Mouse (Mus musculus) lung, embryonic 16.5 days (tissue): ENCODE measurements around the gene Gm36176. TPM values are rescaled to one million over a fixed set of nuclear protein-coding genes. Genes with fewer than 3 reads are reported as not detected.
A peak's percentile ranks its signal among the peaks of the same experiment; 100 is the strongest.
"Not testable (repeated sequence)": the region's sequence is repeated elsewhere in the genome, so short reads cannot be mapped to it uniquely, and the experiment has no call there.

ENCODE experiments used
- ATAC-seq: fragments of 200-750 bp; cut with Nextera tagmentation; 2 replicates; pipeline ENCODE4 v1.8.0; 2017; ENCODE audit warnings: low read depth, mild to moderate bottlenecking, moderate library complexity
- H3K27ac ChIP-seq: fragments of 300-500 bp; sonication (generic); 2 replicates; pipeline ENCODE4 v1.5.1; 2014; ENCODE audit warnings: mild to moderate bottlenecking, control low read depth, low read length
- H3K27me3 ChIP-seq: fragments of 300-500 bp; sonication (generic); 2 replicates; pipeline ENCODE4 v1.6.1; 2014; ENCODE audit warnings: low read depth, low read length, mixed read lengths; ENCODE audit not compliant: control insufficient read depth, insufficient read depth
- H3K36me3 ChIP-seq: fragments of 300-500 bp; sonication (generic); 2 replicates; pipeline ENCODE4 v1.6.1; 2014; ENCODE audit warnings: low read length; ENCODE audit not compliant: control insufficient read depth, insufficient read depth
- H3K4me1 ChIP-seq: fragments of 300-500 bp; sonication (generic); replicated peaks from 2 replicates; pipeline ENCODE4 v1.6.1; 2014; ENCODE audit warnings: low read length, mixed read lengths; ENCODE audit not compliant: control insufficient read depth, insufficient read depth
- H3K4me2 ChIP-seq: fragments of 300-500 bp; sonication (generic); 2 replicates; pipeline ENCODE4 v1.6.1; 2014; ENCODE audit warnings: low read depth, low read length, control low read depth
- H3K4me3 ChIP-seq: fragments of 300-500 bp; sonication (generic); 2 replicates; pipeline ENCODE4 v1.5.1; 2014; ENCODE audit warnings: mild to moderate bottlenecking, low read length, control low read depth
- H3K9ac ChIP-seq: fragments of 300-500 bp; sonication (generic); 2 replicates; pipeline ENCODE4 v1.6.1; 2014; ENCODE audit warnings: low read length, control low read depth
- H3K9me3 ChIP-seq: fragments of 300-500 bp; sonication (generic); 2 replicates; pipeline ENCODE4 v1.6.1; 2016; ENCODE audit warnings: low read length; ENCODE audit not compliant: control insufficient read depth
- WGBS: fragments of 180-500 bp; shearing (Covaris S2); extraction: QIAGEN DNeasy Blood & Tissue Kit; methylation state at CpG from one replicate; pipeline ENCODE4 v1.1.7; 2014; 5-methylcytosine and 5-hydroxymethylcytosine counted together
- polyA plus RNA-seq: library from polyadenylated mRNA; unstranded; fragments of >200 nt; fragmentation: Nextera tagmentation; extraction: Ambion mirVana; gene quantifications from 2 replicates; pipeline ENCODE4 v1.2.1, GENCODE M21; 2015

Gene Gm36176
- not detected in 2 replicates for polyA plus RNA-seq

- Histone ChIP-seq H3K4me1 (no peaks in the 10 kb centered on the region), H3K4me2 (no peak within 1 kb of the TSS), H3K9ac (no peak within 1 kb of the TSS), H3K9me3 (0 out of 2 replicates have a peak, but pooled peaks cover 2% of the 10 kb centered on the region), H3K27me3 (no peaks in the 10 kb centered on the region), H3K4me3 (no peak within 1 kb of the TSS), H3K36me3 (no peaks in the 10 kb centered on the region), H3K27ac (no peak within 1 kb of the TSS)
- WGBS: 48% methylated on average over 3 of the region's 3 CpGs
- no peak for ATAC-seq
Observed at GRCm38 (mm10) chr10:77846503-77846902, at the start of gene Gm36176. Gm36176 (plus strand) TSS chr10:77846803.

GRCm38 (mm10) chr10:77797677-77798076, 48.9 kb upstream of the Gm36176 start:
- Histone ChIP-seq H3K4me1 (no peaks in the 10 kb centered on the region), H3K27me3 (no peaks in the 10 kb centered on the region), H3K4me3 (no peak overlapping the region), H3K9ac (no peak overlapping the region), H3K36me3 (no peaks in the 10 kb centered on the region), H3K9me3 (no peaks in the 10 kb centered on the region), H3K4me2 (no peak overlapping the region), H3K27ac (no peak overlapping the region)
- WGBS: 8% methylated on average over 3 of the region's 3 CpGs
- ATAC-seq: no peak

- not testable (repeated sequence) for H3K4me1 ChIP-seq, H3K9me3 ChIP-seq, H3K4me2 ChIP-seq, H3K4me3 ChIP-seq, H3K36me3 ChIP-seq, ATAC-seq, H3K27me3 ChIP-seq, H3K27ac ChIP-seq, H3K9ac ChIP-seq
- 34% methylated on average over 3 of the region's 3 CpGs for WGBS
Observed at GRCm38 (mm10) chr10:77798164-77798920, 48.3 kb upstream of the Gm36176 start.

- no peaks in the 10 kb centered on the region for H3K9me3 ChIP-seq
- H3K27me3 ChIP-seq: no peaks in the 10 kb centered on the region
- H3K4me2 ChIP-seq: no peak within 1 kb of the TSS
- WGBS: 56% methylated on average over 8 of the region's 8 CpGs
- no peaks in the 10 kb centered on the region for H3K4me1 ChIP-seq
- H3K36me3 ChIP-seq: no peaks in the 10 kb centered on the region
- H3K4me3 ChIP-seq: no peak within 1 kb of the TSS
- H3K9ac ChIP-seq: no peak within 1 kb of the TSS
- no peak within 1 kb of the TSS for H3K27ac ChIP-seq
- no peak for ATAC-seq
Observed at GRCm38 (mm10) chr10:77798921-77799508, 47.6 kb upstream of the Gm36176 start, which contains the start of gene Gm19668. Gm19668 (minus strand) TSS chr10:77799133.

- H3K27me3 ChIP-seq: no peaks in the 10 kb centered on the region
- no peak overlapping the region for H3K4me3 ChIP-seq
- H3K36me3 ChIP-seq: no peaks in the 10 kb centered on the region
- no peaks in the 10 kb centered on the region for H3K9me3 ChIP-seq
- 33% methylated on average over 3 of the region's 3 CpGs for WGBS
- peak; percentile 59 for ATAC-seq
- no peak overlapping the region for H3K4me2 ChIP-seq
- no peak overlapping the region for H3K9ac ChIP-seq
- H3K4me1 ChIP-seq: no peaks in the 10 kb centered on the region
- H3K27ac ChIP-seq: no peak overlapping the region
Observed at GRCm38 (mm10) chr10:77804095-77804494, 42.5 kb upstream of the Gm36176 start.

GRCm38 (mm10) chr10:77811743-77812142, 34.9 kb upstream of the Gm36176 start, which contains the start of gene Gm9507:
Gm9507 (minus strand) TSS chr10:77811843.
- 34% methylated on average over 4 of the region's 5 CpGs for WGBS
- H3K4me2 ChIP-seq: no peak within 1 kb of the TSS

GRCm38 (mm10) chr10:77814382-77814781, 32.2 kb upstream of the Gm36176 start, which contains the start of gene Gm2696:
Gm2696 (plus strand) TSS chr10:77814682.
- no peaks in the 10 kb centered on the region for H3K36me3 ChIP-seq
- H3K4me3 ChIP-seq: no peak within 1 kb of the TSS
- H3K4me1 ChIP-seq: no peaks in the 10 kb centered on the region
- no peak within 1 kb of the TSS for H3K4me2 ChIP-seq
- no peak for ATAC-seq
- H3K27ac ChIP-seq: no peak within 1 kb of the TSS
- no peak within 1 kb of the TSS for H3K9ac ChIP-seq
- WGBS: 12% methylated on average over 4 of the region's 4 CpGs
- H3K9me3 ChIP-seq: no peaks in the 10 kb centered on the region; the same call in 1 of the 2 replicates
- H3K27me3 ChIP-seq: no peaks in the 10 kb centered on the region

More at GRCm38 (mm10) chr10:77811743-77812142, 34.9 kb upstream of the Gm36176 start, which contains the start of gene Gm9507:
- Histone ChIP-seq H3K9me3 (no peaks in the 10 kb centered on the region; the same call in 1 of the 2 replicates), H3K27me3 (no peaks in the 10 kb centered on the region), H3K27ac (no peak within 1 kb of the TSS), H3K36me3 (no peaks in the 10 kb centered on the region), H3K9ac (no peak within 1 kb of the TSS), H3K4me1 (no peaks in the 10 kb centered on the region), H3K4me3 (no peak within 1 kb of the TSS)
- no peak for ATAC-seq

GRCm38 (mm10) chr10:77815514-77815913, 31.1 kb upstream of the Gm36176 start:
- Histone ChIP-seq H3K27me3 (no peaks in the 10 kb centered on the region), H3K4me1 (no peaks in the 10 kb centered on the region), H3K4me3 (no peak overlapping the region), H3K27ac (no peak overlapping the region), H3K36me3 (no peaks in the 10 kb centered on the region), H3K4me2 (no peak overlapping the region), H3K9me3 (no peaks in the 10 kb centered on the region), H3K9ac (no peak overlapping the region)
- ATAC-seq: no peak
- 24% methylated on average over 5 of the region's 5 CpGs for WGBS

- no peak overlapping the region for H3K4me2 ChIP-seq
- 96% methylated on average over 4 of the region's 4 CpGs for WGBS
- no peak for ATAC-seq
Observed at GRCm38 (mm10) chr10:77818523-77818922, 28.1 kb upstream of the Gm36176 start.

More at GRCm38 (mm10) chr10:77818523-77818922, 28.1 kb upstream of the Gm36176 start:
- no peaks in the 10 kb centered on the region for H3K4me1 ChIP-seq
- no peaks in the 10 kb centered on the region for H3K27me3 ChIP-seq
- H3K9ac ChIP-seq: no peak overlapping the region
- no peak overlapping the region for H3K27ac ChIP-seq
- H3K9me3 ChIP-seq: no peaks in the 10 kb centered on the region
- H3K36me3 ChIP-seq: no peaks in the 10 kb centered on the region
- H3K4me3 ChIP-seq: no peak overlapping the region
